Comparison of ENCODE assay signal across 11 mouse cellular contexts in genomic region chr7:96749753-96750152, GRCm38 (mm10).
DNase-seq lines count a peak whose midpoint lies in the region; ATAC-seq lines count a peak whose summit lies in the region.
"Had no signal": no experiment of that assay in that cellular context is flagged by ENCODE, and none has a peak within 500 bp of the region (broad histone marks: within the 10 kb centered on the region; RNA-seq: fewer than 3 reads in every experiment).

No protein-coding gene starts in this region.

- no peaks in the 10 kb centered on the region for H3K27me3 ChIP-seq in hindbrain, embryonic 10.5 days (ENCODE audit: insufficient read depth, poor library complexity, severe bottlenecking)
- H3K27me3 ChIP-seq in hindbrain, embryonic 13.5 days: 0 out of 2 replicates have a peak, but pooled peaks cover 2% of the 10 kb centered on the region

- peaks cover 50% of the 10 kb centered on the region for H3K4me1 ChIP-seq in hindbrain, embryonic 10.5 days (replicated peaks)
- peaks cover 28% of the 10 kb centered on the region for H3K4me1 ChIP-seq in hindbrain, embryonic 13.5 days (replicated peaks)

- no peak overlapping the region for H3K4me2 ChIP-seq in hindbrain, embryonic 13.5 days

- WGBS in hindbrain, embryonic 10.5 days: 66% methylated on average over 8 of the region's 8 CpGs
- 84% methylated on average over 8 of the region's 8 CpGs for WGBS in hindbrain, embryonic 13.5 days

- no peaks in the 10 kb centered on the region for H3K9me3 ChIP-seq in hindbrain, embryonic 10.5 days
- H3K9me3 ChIP-seq in hindbrain, embryonic 13.5 days: no peaks in the 10 kb centered on the region

- ATAC-seq in hindbrain, embryonic 13.5 days (ENCODE audit: low FRiP score): no peak
- ATAC-seq: hindbrain, embryonic 16.5 days had no signal

- 0 out of 2 replicates have a peak overlapping the region, but pooled peaks have one; percentile 54 for H3K27ac ChIP-seq in hindbrain, embryonic 10.5 days
- H3K27ac ChIP-seq in hindbrain, embryonic 13.5 days: no peak overlapping the region

- no peak overlapping the region for H3K9ac ChIP-seq in hindbrain, embryonic 13.5 days

- DNase-seq in hindbrain, embryonic 10.5 days (ENCODE audit: low spot score): peak; percentile 42
- DNase-seq in 3T3-L1 (ENCODE audit: low read depth, low spot score) (peak; percentile 30), adipocyte (ENCODE audit: low spot score) (peak; percentile 13)
- peak; percentile 52 for DNase-seq in hindlimb bud, embryonic 11.5 days (ENCODE audit: extremely low spot score, low read depth, low spot score)
- DNase-seq in adrenal gland, adult (ENCODE audit: inconsistent age in 2 of 2, low spot score in 1 of 2): no peak
- DNase-seq in urinary bladder, adult 2 months (ENCODE audit: low spot score): no peak
- DNase-seq: cerebellum, postnatal 10 days; gastrocnemius, postnatal 14 days had no signal

- H3K4me3 ChIP-seq in hindbrain, embryonic 10.5 days: no peak overlapping the region
- no peak overlapping the region for H3K4me3 ChIP-seq in hindbrain, embryonic 13.5 days
- H3K4me3 ChIP-seq: myocyte had no signal

- H3K36me3 ChIP-seq in hindbrain, embryonic 10.5 days: no peaks in the 10 kb centered on the region; the same call in 1 of the 2 replicates
- H3K36me3 ChIP-seq in hindbrain, embryonic 13.5 days: no peaks in the 10 kb centered on the region

Comparison
In these comparisons a context has a peak if more than half of its experiments do, and no peak if none do; other contexts are left out.
1. DNase-seq: peak in hindbrain, embryonic 10.5 days (single experiment), 3T3-L1 (single experiment), adipocyte (single experiment) and hindlimb bud, embryonic 11.5 days (single experiment); none in adrenal gland, adult (0 of 2) and urinary bladder, adult 2 months (single experiment).